Mouse (Mus musculus): Measurements from ENCODE around the gene Nsun6.

The Nsun6 gene

GRCm38 (mm10) chr2:14992531-14992930 lies 62.3 kb downstream of the Nsun6 start:
- no peak for DNase-seq (ENCODE audit: low read depth, low spot score)

DNA sequence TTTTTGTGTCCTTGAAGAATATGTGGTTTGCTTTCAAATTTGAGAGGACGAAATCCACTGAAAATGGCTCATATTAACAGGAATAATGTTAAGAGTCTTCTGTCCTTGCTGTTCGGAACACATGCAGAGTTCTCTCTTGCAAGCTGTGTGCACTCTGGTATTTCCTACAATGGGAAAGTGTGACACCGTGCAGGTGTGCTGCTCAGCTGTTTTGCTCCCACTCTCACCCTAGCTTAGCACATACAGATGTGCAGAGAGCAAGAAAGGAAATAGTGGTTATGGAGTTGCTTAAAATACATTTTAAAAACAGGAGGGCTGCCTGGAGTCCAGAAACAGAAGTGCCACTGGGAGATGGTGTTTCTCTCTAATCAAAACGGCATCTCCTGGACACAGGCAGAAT lies 65.5 kb downstream of the Nsun6 start:
- DNase-seq (ENCODE audit: low read depth, low spot score), result no peak

DNA sequence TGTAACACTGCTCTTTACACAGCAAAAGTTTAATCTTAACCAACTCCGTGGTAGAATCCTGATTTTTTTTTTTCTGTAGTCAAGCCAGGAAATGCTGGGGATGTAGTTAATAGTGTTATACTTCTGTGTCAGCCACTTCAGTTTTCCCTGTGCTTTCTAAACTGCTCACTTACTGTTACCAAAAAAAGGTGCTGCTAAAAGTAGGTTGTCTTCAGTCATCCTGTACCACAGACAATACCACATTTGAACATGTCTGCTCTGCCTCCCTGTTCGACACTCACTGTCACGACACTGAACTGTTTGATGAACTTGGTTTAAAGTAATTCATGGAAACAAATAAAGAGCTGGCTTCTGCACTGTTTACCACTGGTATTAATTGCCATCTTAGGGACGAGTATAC lies 66.4 kb downstream of the Nsun6 start:
- DNase-seq (ENCODE audit: low read depth, low spot score), result no peak

DNA sequence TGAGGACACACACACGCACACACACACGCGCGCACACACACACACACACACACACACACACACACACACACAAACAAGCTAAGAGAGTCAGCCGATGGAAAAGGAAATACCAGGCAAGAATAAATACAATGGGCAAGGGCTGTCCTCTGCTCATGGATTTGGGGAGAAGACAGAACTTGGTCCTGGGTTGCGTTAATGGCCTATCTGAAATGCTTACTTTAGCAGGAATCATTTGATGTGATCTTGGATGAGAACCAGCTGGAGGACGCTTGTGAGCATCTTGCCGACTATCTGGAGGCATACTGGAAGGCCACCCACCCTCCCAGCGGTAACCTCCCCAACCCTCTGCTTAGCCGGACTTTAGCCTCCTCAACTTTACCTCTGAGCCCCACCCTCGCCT lies 70.8 kb downstream of the Nsun6 start:
- no peak for DNase-seq (ENCODE audit: low read depth, low spot score)

DNA sequence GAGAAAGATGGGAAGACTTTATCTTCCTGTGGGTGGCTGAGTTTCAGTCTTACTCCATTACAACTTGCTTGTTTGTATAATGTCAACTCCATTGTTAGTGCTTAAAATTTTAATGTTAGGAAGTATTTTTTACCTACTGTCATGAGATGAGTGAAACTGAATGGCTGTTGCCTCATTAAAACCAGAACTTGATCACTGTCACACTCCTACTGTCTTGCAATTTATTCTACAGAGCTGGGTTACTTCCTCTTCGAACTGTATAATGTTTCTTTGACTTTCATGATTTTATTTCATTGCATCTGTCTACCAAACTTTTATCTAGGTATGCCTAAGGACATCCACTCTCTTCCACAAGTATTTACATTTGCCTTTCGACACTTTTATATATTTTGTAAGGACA lies 93.4 kb downstream of the Nsun6 start:
- no peak for DNase-seq (ENCODE audit: low read depth, low spot score)

DNA sequence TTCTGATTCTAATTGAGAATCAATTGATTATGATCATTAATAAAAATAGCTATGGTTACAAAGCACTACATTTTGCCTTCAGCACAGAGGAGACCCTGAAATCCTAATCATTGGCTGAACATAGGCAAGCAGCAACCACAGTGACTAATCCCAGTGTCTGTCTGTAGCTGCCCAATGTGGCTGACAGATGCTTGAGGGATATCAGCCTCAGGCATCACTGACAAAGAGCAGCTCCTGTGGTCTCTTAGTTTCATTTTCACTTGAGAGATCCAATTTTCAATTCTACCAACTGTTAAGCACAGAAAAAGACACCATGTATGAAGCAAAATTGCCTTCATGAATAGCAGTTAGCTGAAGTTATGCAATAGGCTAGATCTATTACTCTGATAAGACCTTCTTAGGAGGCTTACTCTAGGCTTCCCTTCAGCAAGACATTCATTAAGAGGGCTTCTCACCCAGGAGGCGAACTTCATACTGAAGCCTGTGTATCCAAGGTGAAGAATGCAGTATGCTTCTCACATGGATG lies 93.8 kb downstream of the Nsun6 start:
- no peak for DNase-seq (ENCODE audit: low read depth, low spot score)

DNA sequence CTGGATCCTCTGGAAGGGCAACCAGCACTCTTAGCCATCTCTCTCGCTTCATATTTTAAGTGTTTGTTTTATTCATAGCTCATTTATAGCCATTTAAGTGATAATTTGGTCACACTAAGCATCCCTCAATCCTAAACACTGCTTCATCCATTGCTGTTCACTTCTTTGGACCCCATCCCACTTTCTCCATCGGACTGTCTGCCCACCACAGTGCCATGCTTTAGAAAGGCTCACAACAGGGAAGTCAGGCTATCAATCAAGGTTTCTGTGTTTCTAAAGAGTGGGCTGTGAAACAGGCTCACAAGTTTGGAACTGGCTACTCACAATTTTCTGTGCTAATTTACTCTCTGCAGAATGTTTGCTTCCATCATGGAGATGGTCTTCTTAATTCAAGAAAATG lies 101.8 kb downstream of the Nsun6 start:
- no peak for DNase-seq (ENCODE audit: low read depth, low spot score)

Data from retina, adult 2 months (tissue).